Mouse (Mus musculus): ENCODE data around the gene Amotl1. TPM values are rescaled to one million over a fixed set of nuclear protein-coding genes. Genes with fewer than 3 reads are reported as not detected.
"Not testable (repeated sequence)": the region's sequence is repeated elsewhere in the genome, so short reads cannot be mapped to it uniquely, and the experiment has no call there.

Gene Amotl1
- total RNA-seq (2021), result 10 to 100 TPM; 62.2 to 65.4 TPM

- intact Hi-C loops (cut with DNase I), result loop anchor here (5.0 kb wide), 2 partner anchors 38 to 68 kb away; no protein-coding TSS in a partner anchor
- no peak for DNase-seq
These were observed at the start of gene Amotl1 for GRCm38 (mm10) chr9:14644956-14645355. Gene Amotl1 (minus strand): TSS chr9:14645056.

GRCm38 (mm10) chr9:14689376-14690108 lies 44.7 kb upstream of the Amotl1 start:
- intact Hi-C loops (cut with DNase I), result no loop called here

GRCm38 (mm10) chr9:14684363-14684762 lies 39.5 kb upstream of the Amotl1 start:
- intact Hi-C loops (cut with DNase I), result no loop called here
- no peak for DNase-seq

More at GRCm38 (mm10) chr9:14689376-14690108, 44.7 kb upstream of the Amotl1 start:
- DNase-seq, result peak in 1 of 2 experiments; percentile 32

GRCm38 (mm10) chr9:14682741-14683140 lies 37.9 kb upstream of the Amotl1 start:
- DNase-seq, result no peak
- intact Hi-C loops (cut with DNase I), result no loop called here

- intact Hi-C loops (cut with DNase I), result no loop called here
- DNase-seq, result no peak
These were observed 35.7 kb upstream of the Amotl1 start for GRCm38 (mm10) chr9:14680584-14680983.

GRCm38 (mm10) chr9:14675707-14676691 lies 31.1 kb upstream of the Amotl1 start:
- no peak for DNase-seq
- intact Hi-C loops (cut with DNase I), result no loop called here

GRCm38 (mm10) chr9:14674506-14674905 lies 29.6 kb upstream of the Amotl1 start:
- DNase-seq, result no peak
- intact Hi-C loops (cut with DNase I), result no loop called here

- no peak for DNase-seq
- intact Hi-C loops (cut with DNase I), result no loop called here
These were observed 28.3 kb upstream of the Amotl1 start for GRCm38 (mm10) chr9:14673109-14673508.

GRCm38 (mm10) chr9:14671965-14672364 lies 27.1 kb upstream of the Amotl1 start:
- intact Hi-C loops (cut with DNase I); DNase-seq: not testable (repeated sequence)

GRCm38 (mm10) chr9:14668382-14668781 lies 23.5 kb upstream of the Amotl1 start:
- no peak for DNase-seq

GRCm38 (mm10) chr9:14666071-14666470 lies 21.2 kb upstream of the Amotl1 start:
- intact Hi-C loops (cut with DNase I), result no loop called here
- DNase-seq, result no peak

More at GRCm38 (mm10) chr9:14668382-14668781, 23.5 kb upstream of the Amotl1 start:
- intact Hi-C loops (cut with DNase I), result no loop called here

GRCm38 (mm10) chr9:14663591-14663990 lies 18.7 kb upstream of the Amotl1 start:
- intact Hi-C loops (cut with DNase I), result no loop called here

GRCm38 (mm10) chr9:14662876-14663275 lies 18.0 kb upstream of the Amotl1 start:
- intact Hi-C loops (cut with DNase I), result no loop called here
- DNase-seq, result no peak

More at GRCm38 (mm10) chr9:14663591-14663990, 18.7 kb upstream of the Amotl1 start:
- no peak for DNase-seq

GRCm38 (mm10) chr9:14662138-14662537 lies 17.3 kb upstream of the Amotl1 start:
- no peak for DNase-seq
- intact Hi-C loops (cut with DNase I), result no loop called here

- no peak for DNase-seq
- intact Hi-C loops (cut with DNase I), result no loop called here
These were observed 13.1 kb upstream of the Amotl1 start for GRCm38 (mm10) chr9:14657926-14658325.

- no peak for DNase-seq
- intact Hi-C loops (cut with DNase I), result no loop called here
These were observed 9.2 kb upstream of the Amotl1 start for GRCm38 (mm10) chr9:14654010-14654409.

- no peak for DNase-seq
- intact Hi-C loops (cut with DNase I), result no loop called here
These were observed 7.9 kb upstream of the Amotl1 start for GRCm38 (mm10) chr9:14652761-14653160.

GRCm38 (mm10) chr9:14647849-14648248 lies 3.0 kb upstream of the Amotl1 start:
- intact Hi-C loops (cut with DNase I), result no loop called here
- DNase-seq, result peak in 1 of 2 experiments; percentile 35

GRCm38 (mm10) chr9:14646641-14647040 lies 1.8 kb upstream of the Amotl1 start:
- DNase-seq, result no peak
- intact Hi-C loops (cut with DNase I), result no loop called here

- DNase-seq, result no peak
- intact Hi-C loops (cut with DNase I), result no loop called here
These were observed 1.2 kb upstream of the Amotl1 start for GRCm38 (mm10) chr9:14646061-14646460.

GRCm38 (mm10) chr9:14643328-14643727 lies 1.5 kb downstream of the Amotl1 start:
- intact Hi-C loops (cut with DNase I), result loop anchor here (5.0 kb wide), 2 partner anchors 36 to 66 kb away; no protein-coding TSS in a partner anchor
- no peak for DNase-seq
